Mouse (Mus musculus) left cerebral cortex, adult 18-20 months (tissue): ENCODE results near the gene Plac9a. TPM values are rescaled to one million over a fixed set of nuclear protein-coding genes. Genes with fewer than 3 reads are reported as not detected.
"Not testable (repeated sequence)": the region's sequence is repeated elsewhere in the genome, so short reads cannot be mapped to it uniquely, and the experiment has no call there.

Experiments
- DNase-seq, 2 experiments: peaks; one replicate each; pipeline ENCODE4 v3.0.0; 2021 to 2022; ENCODE audit warnings: low spot score in 2 of 2, mixed read lengths in 1 of 2
- total RNA-seq, 2 experiments: library from RNA; stranded (reverse); gene quantifications; 2 replicates each; pipeline ENCODE4 v1.2.3; 2021

The Plac9a gene
- total RNA-seq, 2 experiments from 2014 or later: not detected

GRCm38 (mm10) chr14:25866384-25866783 is 36.5 kb downstream of the Plac9a start:
- DNase-seq: no peak

GRCm38 (mm10) chr14:25865251-25865650 is 37.6 kb downstream of the Plac9a start:
- no peak for DNase-seq

DNA sequence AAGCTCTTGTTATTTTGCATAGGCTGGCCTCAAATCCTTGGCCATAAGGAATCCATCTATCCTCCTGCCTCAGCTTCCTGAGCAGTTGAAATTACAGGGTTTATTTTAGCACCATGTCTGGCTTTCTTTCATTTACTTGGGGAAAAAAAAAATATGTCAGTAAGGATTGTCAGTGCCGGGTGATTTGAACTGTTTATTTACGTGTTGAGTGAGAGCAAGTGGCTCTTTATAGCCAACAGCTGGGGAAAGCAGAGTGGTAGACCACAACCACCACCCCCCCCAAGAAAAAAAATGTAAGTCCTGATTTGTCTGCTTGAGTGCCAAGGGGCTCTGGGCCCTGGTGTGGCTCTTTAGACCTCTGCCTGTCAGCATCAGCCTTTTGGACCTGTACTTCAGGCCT is 39.2 kb downstream of the Plac9a start:
- DNase-seq: no peak

DNA sequence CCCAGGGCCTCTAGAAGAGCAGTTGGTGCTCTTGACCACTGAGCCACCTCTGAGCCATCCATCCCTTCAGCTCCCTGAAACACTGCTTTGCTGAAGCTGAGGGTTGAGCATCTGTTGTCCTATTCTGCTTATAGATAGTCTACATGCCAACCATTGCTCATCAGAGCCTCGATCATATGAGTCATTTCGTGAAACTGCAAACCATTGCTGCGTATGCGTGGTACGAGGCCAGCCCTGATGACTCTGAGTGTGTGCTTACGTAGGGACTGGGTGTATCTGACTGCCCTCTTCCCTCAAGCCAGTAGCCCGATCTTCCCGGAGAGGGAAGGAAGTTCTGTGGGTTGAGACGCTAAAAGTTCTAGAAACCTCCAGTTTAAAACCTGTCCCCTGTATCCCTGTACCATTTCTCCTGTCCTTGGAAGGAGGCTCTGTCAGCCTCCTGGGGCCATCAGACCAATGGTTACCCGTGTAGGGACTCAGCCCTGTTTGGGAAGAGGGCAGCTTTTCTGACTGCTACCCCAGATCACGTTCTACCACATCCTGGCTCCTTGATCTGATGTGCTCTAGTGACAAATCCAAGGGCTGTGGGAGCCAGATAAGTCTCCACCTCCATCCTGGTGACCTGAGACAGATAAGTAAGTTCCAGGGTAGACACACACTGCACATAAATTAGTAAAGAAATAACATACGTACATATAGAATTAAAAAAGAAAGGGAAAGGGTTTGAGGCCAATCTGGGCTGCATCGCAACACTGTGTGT is 40.9 kb downstream of the Plac9a start:
- peak in 1 of 2 experiments; percentile 34 for DNase-seq

DNA sequence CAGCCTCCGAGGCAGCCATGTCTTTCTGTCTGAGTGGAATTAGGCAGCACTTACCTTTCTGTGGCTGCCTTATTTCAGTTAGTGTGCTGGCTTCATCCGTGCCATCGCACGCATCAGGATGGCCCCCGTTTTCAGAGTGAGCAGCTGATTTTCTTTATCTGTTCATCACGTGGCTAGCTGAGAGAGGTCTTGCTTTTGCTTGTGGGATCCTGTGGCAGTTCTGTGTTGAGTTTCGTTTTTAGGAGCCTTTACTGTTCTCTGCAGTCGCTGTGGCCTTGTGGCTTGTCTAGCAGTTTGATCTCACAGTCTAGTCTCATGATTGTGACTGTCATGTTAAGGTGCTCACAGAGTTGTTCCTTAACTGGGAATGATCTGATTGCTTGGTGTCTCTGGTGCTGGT is 45.0 kb downstream of the Plac9a start:
- no peak for DNase-seq

DNA sequence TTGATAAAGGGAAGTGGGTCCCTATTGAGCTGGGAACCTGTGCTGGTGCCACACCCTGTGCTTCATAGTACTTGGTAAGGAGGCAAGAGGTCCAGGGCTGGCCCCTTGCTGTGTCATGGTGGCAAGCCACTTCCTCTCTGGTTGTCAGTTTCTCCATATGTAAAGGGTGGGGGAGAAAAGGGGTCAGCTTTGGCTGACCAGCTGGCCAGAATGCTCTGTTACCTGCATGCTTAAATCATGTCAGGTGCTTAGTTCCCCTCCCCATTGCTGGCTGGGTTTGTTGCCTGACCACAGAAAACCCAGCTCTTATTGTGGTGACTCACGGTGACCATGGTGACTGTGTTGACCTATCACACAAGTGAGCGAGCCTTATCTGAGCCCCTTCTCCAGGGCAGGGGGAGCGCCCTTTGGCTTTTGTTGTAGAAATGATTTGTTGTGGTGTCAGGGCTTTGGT is 45.7 kb downstream of the Plac9a start:
- no peak for DNase-seq

DNA sequence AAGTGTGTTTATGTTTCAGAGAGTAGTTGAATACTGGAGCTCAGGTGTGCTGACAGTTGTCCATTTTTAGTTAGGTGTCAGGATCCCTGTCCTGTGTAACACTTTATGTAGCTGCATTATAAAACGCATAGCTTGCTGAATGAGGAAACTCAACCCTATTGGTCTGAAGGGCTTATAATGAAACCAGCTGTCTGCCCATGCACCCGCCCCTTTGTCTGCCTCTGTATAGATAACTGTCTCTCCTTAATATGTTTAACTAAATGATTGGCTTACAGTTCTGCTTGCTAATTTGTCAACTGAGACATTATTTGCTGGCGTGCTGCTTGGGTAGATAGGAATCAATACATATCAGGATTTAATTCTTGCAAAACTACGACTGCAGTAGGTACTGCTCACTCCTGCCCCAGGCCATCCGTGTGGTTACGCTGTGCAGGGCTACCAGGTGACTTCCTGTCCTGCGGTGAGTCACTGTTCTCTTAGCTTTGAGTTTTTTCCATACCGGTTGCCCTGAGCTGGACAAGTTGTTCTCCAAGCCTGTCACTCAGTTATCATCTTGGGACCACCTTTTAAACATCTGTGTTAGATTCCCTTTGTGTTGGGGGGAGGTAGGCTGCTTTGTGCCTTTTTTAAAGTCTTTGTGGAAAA is 47.5 kb downstream of the Plac9a start:
- no peak for DNase-seq

- no peak for DNase-seq
These were observed 49.0 kb downstream of the Plac9a start for GRCm38 (mm10) chr14:25853717-25854452.

GRCm38 (mm10) chr14:25853295-25853694 is 49.6 kb downstream of the Plac9a start:
- no peak for DNase-seq

DNA sequence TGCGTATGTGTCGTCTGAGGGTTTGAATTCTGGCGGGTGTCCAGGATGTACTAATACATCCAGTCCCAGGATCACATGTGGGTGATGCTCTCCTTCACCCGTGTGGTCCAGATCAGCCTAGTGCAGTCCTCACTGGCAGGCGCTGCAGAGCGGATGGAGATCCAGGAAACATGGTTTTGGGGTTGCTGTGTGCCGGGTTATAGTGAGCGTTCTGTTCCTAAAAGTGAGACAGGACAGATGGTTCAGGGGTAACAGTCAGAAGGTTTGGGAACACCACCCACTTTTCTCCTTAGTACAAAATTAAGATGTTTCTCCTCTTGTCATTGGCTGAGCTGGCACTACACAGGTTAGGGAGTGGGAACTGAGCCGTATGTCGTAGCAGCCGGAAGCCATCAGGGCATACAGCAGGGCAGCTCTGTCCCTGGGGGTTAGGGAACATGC is 50.8 kb downstream of the Plac9a start:
- peak in 1 of 2 experiments; percentile 65 for DNase-seq

- DNase-seq: no peak
These were observed 51.7 kb downstream of the Plac9a start for GRCm38 (mm10) chr14:25851189-25851588.

GRCm38 (mm10) chr14:25850433-25850832 is 52.5 kb downstream of the Plac9a start:
- DNase-seq: no peak

- DNase-seq: not testable (repeated sequence)
These were observed 54.2 kb downstream of the Plac9a start for GRCm38 (mm10) chr14:25848708-25849107.

GRCm38 (mm10) chr14:25848237-25848636 is 54.7 kb downstream of the Plac9a start:
- DNase-seq: no peak

GRCm38 (mm10) chr14:25847660-25848059 is 55.2 kb downstream of the Plac9a start:
- DNase-seq: no peak

GRCm38 (mm10) chr14:25846516-25846915 is 56.4 kb downstream of the Plac9a start:
- no peak for DNase-seq

DNA sequence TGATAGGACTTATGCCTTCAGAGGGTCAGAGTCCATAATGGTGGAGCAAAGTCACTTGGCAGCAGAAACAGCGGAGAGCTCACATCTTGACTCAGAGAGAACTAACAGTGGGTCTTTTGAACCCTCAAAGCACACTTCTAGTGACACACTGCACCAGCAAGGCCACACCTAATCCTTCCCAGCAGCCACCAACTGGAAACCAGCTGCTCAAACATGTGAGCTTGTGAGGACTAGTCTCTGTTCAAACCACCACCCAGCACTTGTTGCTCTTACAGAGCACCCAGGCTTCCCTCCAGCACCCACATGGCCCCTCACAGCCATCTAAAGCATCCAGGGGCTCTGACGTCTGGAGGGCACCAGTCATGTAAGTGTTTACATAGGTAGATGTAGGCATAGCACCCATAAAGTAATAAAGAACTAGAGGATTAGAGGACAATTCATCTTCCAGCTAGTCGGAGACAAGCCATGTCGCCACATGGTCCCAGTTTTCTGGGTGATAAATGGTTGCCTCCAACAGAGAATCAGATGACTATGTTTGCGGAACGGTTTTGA is 57.0 kb downstream of the Plac9a start:
- no peak for DNase-seq

- no peak for DNase-seq
These were observed 58.5 kb downstream of the Plac9a start for GRCm38 (mm10) chr14:25844372-25844771.

GRCm38 (mm10) chr14:25842688-25843003 is 60.3 kb downstream of the Plac9a start:
- no peak for DNase-seq

DNA sequence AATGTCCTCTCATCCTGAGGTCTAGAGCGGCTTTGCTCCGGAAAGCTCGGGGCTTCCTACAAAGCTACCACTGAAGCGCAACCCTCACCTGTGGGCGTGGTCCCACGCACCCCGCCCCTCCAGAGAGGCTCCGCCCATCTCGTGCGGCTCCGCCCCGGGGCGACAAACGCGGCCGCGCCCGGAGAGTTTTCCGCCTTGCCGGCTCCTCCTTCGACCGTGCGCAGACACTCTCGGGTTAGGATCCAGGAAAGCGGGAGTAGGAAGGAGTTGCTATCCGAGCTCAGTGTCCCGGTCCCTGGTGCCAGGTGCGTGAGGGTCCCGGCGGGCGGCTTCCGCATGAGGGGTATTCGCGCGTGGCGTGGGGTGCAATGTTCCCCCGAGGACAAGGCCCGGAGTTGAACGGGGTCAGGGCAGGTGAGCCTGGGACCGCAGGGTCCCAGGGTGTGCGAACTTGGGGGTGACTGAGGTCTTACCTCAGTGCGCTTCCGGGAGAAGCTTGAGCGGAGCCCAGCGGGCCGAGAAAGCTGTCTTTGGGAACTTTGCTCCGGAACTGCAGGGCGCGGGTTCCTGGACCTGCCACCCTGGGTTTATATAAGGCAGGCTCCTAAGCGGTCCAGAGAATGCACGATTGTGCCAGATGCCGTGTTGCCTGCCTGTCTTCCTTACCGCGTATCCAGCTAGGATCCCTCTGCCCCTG is 60.8 kb downstream of the Plac9a start, which contains the start of gene Anxa11:
Gene Anxa11 (plus strand): TSS at position 166 of the 697 bp plus-strand sequence.
- peak; percentile 71 to 83 for DNase-seq

- DNase-seq: no peak
These were observed 61.3 kb downstream of the Plac9a start for GRCm38 (mm10) chr14:25841579-25841978.
